Comparison of ENCODE assay signal across 24 mouse cellular contexts in the genomic region with DNA sequence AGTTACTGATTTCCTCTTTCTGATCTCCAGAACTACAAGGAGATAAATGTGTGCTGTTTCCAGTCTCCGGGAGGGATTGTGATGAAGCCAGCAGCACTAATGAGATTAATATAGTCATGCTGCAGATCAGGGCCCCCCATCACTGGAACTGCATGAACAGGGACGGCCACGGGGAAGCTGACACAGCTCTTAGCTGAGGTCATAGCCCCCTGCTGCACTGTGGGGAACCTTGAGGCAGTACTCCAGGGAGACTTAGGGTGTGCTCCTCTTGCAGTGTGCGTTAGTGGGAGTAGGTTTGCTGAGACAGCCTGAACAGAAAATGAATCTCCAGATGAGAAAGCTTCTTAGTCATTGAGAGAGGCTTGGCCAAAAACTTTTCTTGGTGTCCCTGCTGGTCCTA. TPM values are rescaled to one million over a fixed set of nuclear protein-coding genes. Genes with fewer than 3 reads are reported as not detected.
"Had no signal": no experiment of that assay in that cellular context is flagged by ENCODE, and none has a peak within 500 bp of the region (broad histone marks: within the 10 kb centered on the region; RNA-seq: fewer than 3 reads in every experiment).

No protein-coding gene starts in this region.

- H3K9me3 ChIP-seq: liver, embryonic 13.5 days; liver, embryonic 15.5 days; lung, embryonic 15.5 days; midbrain, embryonic 13.5 days; midbrain, embryonic 15.5 days; neural tube, embryonic 15.5 days had no signal

- H3K27me3 ChIP-seq: liver, embryonic 13.5 days; liver, embryonic 15.5 days; lung, embryonic 15.5 days; midbrain, embryonic 13.5 days; midbrain, embryonic 15.5 days; neural tube, embryonic 13.5 days; neural tube, embryonic 15.5 days had no signal

- H3K4me1 ChIP-seq: lung, embryonic 15.5 days; midbrain, embryonic 13.5 days; midbrain, embryonic 15.5 days; neural tube, embryonic 13.5 days; neural tube, embryonic 15.5 days had no signal

- H3K36me3 ChIP-seq: midbrain, embryonic 15.5 days had no signal

- H3K4me3 ChIP-seq: liver, embryonic 13.5 days; liver, embryonic 15.5 days; lung, embryonic 15.5 days; midbrain, embryonic 13.5 days; midbrain, embryonic 15.5 days; myocyte; neural tube, embryonic 13.5 days; neural tube, embryonic 15.5 days had no signal

- H3K9ac ChIP-seq: liver, embryonic 13.5 days; liver, embryonic 15.5 days; liver, postnatal 0 days; lung, embryonic 15.5 days; midbrain, embryonic 13.5 days; midbrain, embryonic 15.5 days; neural tube, embryonic 13.5 days; neural tube, embryonic 15.5 days had no signal

- DNase-seq: liver, embryonic 13.5 days; liver, postnatal 0 days; lung, adult 2 months; lung, postnatal 14 days; lung, postnatal 36 days; right cerebral cortex, adult 18-20 months; right cerebral cortex, postnatal 25 days; right cerebral cortex, postnatal 4 days; spleen, adult 18-20 months; thymus, adult 18-20 months; thymus, postnatal 14 days; thymus, postnatal 36 days had no signal

- ATAC-seq: liver, postnatal 0 days; lung, postnatal 0 days; midbrain, embryonic 13.5 days; midbrain, embryonic 15.5 days had no signal

- H3K27ac ChIP-seq: liver, embryonic 13.5 days; liver, embryonic 15.5 days; lung, embryonic 15.5 days; midbrain, embryonic 13.5 days; midbrain, embryonic 15.5 days; neural tube, embryonic 13.5 days; neural tube, embryonic 15.5 days had no signal

- H3K4me2 ChIP-seq: liver, embryonic 13.5 days; liver, embryonic 15.5 days; lung, embryonic 15.5 days; midbrain, embryonic 11.5 days; midbrain, embryonic 13.5 days; midbrain, embryonic 15.5 days; neural tube, embryonic 13.5 days; neural tube, embryonic 15.5 days had no signal

RNA-seq across cellular contexts. Expression of a gene that starts 30.9 kb away (rescaled TPM):
- total RNA-seq: megakaryocyte, adult 5-6 weeks; megakaryocyte-erythroid progenitor cell, adult 5-6 weeks had no signal
- polyA plus RNA-seq: lung, embryonic 15.5 days; lung, postnatal 0 days; midbrain, embryonic 13.5 days; midbrain, embryonic 15.5 days; myocyte; neural tube, embryonic 13.5 days; neural tube, embryonic 15.5 days; stomach, embryonic 14.5 days had no signal
